Mouse (Mus musculus) megakaryocyte, embryonic 14.5 days (primary cell): ENCODE results near the gene Chmp4b. TPM values are rescaled to one million over a fixed set of nuclear protein-coding genes. Genes with fewer than 3 reads are reported as not detected.

Experiments used
- H3K27me3 ChIP-seq: replicated peaks from 2 replicates; pipeline ENCODE3; 2012; ENCODE audit warnings: inconsistent platforms
- H3K36me3 ChIP-seq: replicated peaks from 2 replicates; pipeline ENCODE3; 2012; ENCODE audit warnings: low read length, inconsistent platforms, mixed read lengths
- H3K4me1 ChIP-seq: 2 replicates; pipeline ENCODE4 v1.6.1; 2012; ENCODE audit warnings: inconsistent platforms
- H3K4me3 ChIP-seq: replicated peaks from 2 replicates; pipeline ENCODE3; 2012; ENCODE audit warnings: moderate library complexity, mild to moderate bottlenecking, inconsistent platforms
- H3K9me3 ChIP-seq: 2 replicates; pipeline ENCODE4 v1.6.1; 2012; ENCODE audit warnings: inconsistent platforms
- FLI1 ChIP-seq: IDR thresholded peaks from 2 replicates; pipeline ENCODE4 v1.6.1; 2012; ENCODE audit warnings: low read length, inconsistent platforms, mixed read lengths
- GATA1 ChIP-seq: IDR thresholded peaks from 3 replicates; pipeline ENCODE4 v1.6.1; 2012; ENCODE audit warnings: mixed read lengths, low read length, inconsistent platforms, borderline replicate concordance
- polyA plus RNA-seq: library from polyadenylated mRNA; stranded (reverse); fragments of >175 nt; gene quantifications from 2 replicates; pipeline ENCODE4 v1.2.3, GENCODE M21; 2012; ENCODE audit warnings: low replicate concordance; ENCODE audit not compliant: insufficient read depth

The Chmp4b gene
- polyA plus RNA-seq: 131 and 221 TPM in 2 replicates

DNA sequence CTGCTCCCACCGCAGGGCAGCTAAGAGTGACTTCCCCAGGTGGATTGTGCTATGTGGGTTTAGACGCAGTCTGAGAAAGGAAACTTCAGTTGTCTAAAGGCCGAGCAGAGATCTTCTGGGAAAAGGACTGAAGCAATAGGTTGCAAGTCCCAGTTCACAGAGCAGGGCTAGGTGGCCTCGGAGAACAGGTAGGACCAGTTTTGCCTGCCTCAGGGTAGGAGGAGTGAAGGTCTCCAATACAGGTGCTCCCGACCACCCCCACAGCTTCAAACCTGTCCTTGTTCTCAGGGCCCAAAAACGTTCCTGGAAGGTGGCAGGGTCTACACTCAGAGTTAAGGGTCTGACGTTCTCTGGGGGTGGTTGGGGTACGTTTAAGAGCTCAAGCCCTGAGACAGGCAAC is at the start of gene Chmp4b:
Gene Chmp4b, plus strand, starts transcription at position 343 of the 400 bp plus-strand sequence.
- Histone ChIP-seq H3K36me3 (peaks cover 6% of the 10 kb centered on the region), H3K4me3 (no peak within 1 kb of the TSS), H3K27me3 (no peaks in the 10 kb centered on the region), H3K9me3 (peaks cover 12% of the 10 kb centered on the region), H3K4me1 (peaks cover 12% of the 10 kb centered on the region)
- no peak for TF ChIP-seq GATA1
- no peak for TF ChIP-seq FLI1

DNA sequence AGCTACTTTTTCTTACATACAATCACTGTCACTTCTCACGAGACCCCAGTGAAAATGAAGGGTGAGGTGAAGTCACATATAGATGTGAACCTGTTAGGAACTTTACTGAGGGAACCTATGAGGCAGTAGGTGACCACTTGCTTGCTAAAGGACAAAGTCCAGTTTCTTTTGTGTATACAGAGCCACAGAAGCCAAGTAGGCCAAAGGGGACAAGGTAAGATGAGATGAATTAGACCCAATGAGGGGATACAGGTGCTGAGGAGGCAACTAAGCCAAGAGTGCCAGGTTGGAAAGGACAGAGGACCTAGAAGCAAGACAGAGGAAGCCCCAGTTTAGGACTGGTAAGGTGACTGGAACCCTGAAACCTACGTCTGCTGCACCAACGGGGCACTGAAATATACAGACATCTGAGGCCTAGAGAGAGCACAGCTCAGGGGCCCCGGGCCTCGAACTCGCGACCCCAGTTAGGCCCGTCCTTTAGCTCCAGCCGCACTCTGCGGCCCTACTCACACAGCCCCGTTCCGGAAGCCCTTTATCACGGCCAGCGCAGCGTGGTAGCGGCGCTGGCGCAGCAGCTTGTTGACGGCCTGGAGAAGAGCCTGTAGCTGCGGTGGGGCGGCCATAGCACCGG is 48.4 kb upstream of the Chmp4b start:
- Histone ChIP-seq H3K9me3 (no peaks in the 10 kb centered on the region), H3K4me3 (peak overlapping the region; percentile 96), H3K4me1 (peaks cover 57% of the 10 kb centered on the region), H3K36me3 (peaks cover 28% of the 10 kb centered on the region), H3K27me3 (no peaks in the 10 kb centered on the region)
- TF ChIP-seq FLI1 (no peak), GATA1 (no peak)

DNA sequence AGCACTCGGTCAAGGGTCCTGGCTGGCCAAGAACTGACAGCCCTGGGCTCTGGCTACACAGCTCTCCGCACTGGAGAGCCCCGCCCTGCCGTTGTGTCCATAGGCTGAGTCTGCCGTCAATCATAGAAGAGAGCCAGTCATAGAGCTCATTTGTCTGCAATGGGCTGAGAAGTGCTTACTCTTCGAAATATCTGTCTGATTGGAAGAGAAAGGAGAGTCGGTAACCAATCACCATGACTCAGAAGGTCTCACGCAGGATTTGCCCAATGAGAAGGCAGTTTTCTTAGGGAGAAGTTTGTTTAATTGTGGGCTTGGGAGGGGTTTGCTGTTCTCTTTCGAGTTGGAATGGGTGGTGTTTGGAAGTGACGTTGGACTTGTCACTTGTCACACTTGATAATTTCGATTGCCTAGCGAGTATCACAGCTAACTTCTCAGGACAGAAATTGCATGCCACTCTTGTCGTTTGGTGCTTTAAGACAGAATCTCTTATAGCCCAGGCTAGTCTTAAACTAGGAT is 47.8 kb upstream of the Chmp4b start, which contains the start of gene Pxmp4:
Gene Pxmp4, minus strand, starts transcription at position 71 of the 516 bp plus-strand sequence.
- H3K36me3 ChIP-seq: peaks cover 23% of the 10 kb centered on the region
- H3K27me3 ChIP-seq: no peaks in the 10 kb centered on the region
- H3K4me3 ChIP-seq: peak within 1 kb of the TSS; percentile 96
- peaks cover 52% of the 10 kb centered on the region for H3K4me1 ChIP-seq
- TF ChIP-seq FLI1: no peak
- TF ChIP-seq GATA1: no peak
- H3K9me3 ChIP-seq: no peaks in the 10 kb centered on the region

DNA sequence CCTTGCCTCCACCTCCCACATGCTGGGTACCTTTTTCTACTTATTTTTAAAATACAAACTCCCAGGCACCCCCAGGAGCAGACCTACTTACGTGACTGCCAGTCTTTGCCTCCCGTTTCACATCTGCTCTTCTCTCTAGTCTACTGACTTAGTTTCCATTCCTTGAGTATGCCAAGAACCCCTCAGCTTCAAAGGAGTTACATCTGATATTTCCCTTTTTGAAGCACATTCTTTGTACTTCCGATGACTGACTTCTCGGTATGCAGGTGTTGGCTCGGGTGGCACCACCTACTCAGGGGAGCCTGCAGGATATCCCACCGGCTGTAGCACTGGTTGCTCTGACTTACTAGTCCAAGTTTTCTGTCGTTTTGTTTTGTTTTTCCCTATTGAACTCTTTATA is 47.3 kb upstream of the Chmp4b start:
- TF ChIP-seq GATA1 (no peak), FLI1 (no peak)

DNA sequence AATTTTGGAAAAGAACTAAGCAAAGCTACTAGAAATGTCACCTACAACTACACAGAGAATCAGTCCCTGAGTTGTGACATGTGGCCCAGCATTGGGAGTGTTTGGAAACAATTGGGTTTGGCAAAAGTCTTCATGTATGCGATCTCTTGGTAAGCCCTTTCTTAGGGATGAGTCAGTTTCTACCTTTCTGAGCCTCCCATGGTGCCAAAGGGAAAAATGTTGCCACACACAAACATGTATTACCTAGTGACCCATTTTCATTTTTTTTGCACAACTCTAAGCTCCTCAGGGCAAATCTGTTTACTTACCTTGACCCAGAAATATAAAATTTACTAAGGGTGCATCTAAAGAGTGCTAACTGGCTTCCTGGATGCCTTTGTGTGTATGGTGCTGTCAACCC is 44.5 kb upstream of the Chmp4b start:
- Histone ChIP-seq H3K4me1 (peaks cover 51% of the 10 kb centered on the region), H3K36me3 (no peaks in the 10 kb centered on the region), H3K27me3 (no peaks in the 10 kb centered on the region), H3K4me3 (no peak overlapping the region), H3K9me3 (no peaks in the 10 kb centered on the region)
- TF ChIP-seq GATA1: no peak
- TF ChIP-seq FLI1: no peak

More for the DNA sequence above, 47.3 kb upstream of the Chmp4b start:
- Histone ChIP-seq H3K4me1 (peaks cover 49% of the 10 kb centered on the region), H3K4me3 (peak overlapping the region; percentile 96), H3K9me3 (no peaks in the 10 kb centered on the region), H3K27me3 (no peaks in the 10 kb centered on the region), H3K36me3 (peaks cover 20% of the 10 kb centered on the region)

DNA sequence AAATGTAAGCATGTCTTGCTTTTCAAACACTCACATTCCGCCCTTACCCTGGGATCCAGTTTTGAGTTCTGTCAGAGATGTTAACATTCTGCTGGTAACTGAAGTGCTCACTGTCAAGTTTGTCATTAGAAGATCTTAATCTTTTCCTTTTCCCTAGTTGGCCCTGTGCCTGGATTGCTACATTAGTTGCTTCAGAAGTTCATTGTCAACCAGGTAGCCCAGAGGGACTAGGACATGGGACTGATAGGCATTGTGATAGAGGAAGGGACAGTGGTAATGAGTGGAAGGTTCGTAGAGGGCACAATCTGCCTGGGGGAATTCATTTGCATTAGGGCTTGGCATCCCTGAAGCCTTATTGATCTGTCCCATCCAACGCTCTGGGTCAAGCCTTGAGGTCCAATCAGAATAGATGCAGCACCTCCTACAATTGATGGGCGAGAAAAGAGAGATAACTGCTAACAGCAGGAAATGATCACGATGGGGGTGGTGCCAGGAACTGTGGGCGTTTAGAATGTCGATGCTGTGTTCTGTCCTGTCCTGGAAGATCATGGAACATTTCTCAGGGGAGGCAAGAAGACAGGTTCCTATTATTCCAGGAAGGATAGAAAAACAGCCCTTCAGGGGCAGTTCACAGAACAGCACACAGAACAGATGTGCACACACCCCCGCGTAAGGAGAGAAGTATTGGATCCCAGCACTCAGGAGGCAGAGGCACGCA is 42.3 kb upstream of the Chmp4b start:
- Histone ChIP-seq H3K4me3 (no peak overlapping the region), H3K4me1 (peaks cover 55% of the 10 kb centered on the region), H3K27me3 (no peaks in the 10 kb centered on the region), H3K9me3 (no peaks in the 10 kb centered on the region), H3K36me3 (no peaks in the 10 kb centered on the region)
- TF ChIP-seq GATA1 (no peak), FLI1 (no peak)

DNA sequence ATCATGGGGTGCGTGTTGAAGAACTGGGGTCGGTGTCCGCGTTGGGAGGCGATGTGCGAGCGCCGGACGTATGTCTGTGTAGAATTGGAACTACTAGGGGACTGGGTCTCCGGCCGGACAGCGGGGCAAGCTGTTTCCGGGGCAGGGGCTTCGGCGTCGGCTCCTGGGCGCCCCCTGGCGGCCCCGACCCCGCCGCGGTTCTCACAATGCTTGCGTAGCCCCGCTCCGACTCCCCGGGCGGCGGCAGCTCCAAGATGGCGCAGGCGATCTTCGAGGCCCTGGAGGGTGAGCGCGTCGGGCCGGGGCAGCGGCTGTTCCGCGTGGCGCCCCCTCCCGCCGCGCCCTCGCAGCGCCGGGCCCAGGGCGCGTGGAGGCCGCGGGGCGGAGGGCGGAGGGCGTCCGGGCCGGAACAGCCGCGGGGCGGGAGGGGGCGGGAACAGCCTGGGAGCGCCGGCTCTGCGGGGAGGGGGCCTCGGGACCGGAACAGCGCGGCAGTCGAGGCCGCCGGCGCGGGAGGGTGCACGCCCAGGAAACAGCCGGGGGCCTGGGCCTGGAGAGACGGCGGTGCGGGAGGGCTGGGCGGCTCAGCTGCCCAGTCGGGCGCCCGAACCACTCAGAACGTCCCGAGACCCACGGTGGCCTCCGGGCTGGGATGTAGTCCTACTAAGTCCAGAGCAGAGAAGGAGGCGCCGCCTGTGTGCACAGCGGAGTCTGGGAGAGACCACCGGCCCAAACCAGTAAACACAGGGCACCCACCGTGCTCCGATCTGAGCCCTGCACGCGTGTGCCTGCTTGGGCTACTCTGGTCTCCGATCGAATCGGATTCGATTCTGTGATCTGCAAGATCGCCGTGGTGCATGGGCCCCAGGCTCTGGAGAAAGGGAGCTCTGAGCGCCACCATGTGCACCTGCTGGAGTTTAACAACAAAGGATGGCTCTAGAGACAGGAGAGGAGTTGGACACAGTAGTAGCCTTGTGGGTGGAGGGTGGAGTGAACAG is 38.1 kb upstream of the Chmp4b start, which contains the start of the genes Zfp341 and 4930519P11Rik:
Gene Zfp341, plus strand, starts transcription at position 180 of the 998 bp plus-strand sequence.
Gene 4930519P11Rik, minus strand, starts transcription at position 320 of the 998 bp plus-strand sequence.
- H3K27me3 ChIP-seq: no peaks in the 10 kb centered on the region
- TF ChIP-seq FLI1 (no peak), GATA1 (no peak)
- peak within 1 kb of the TSS; percentile 99 for H3K4me3 ChIP-seq
- peaks cover 6% of the 10 kb centered on the region for H3K36me3 ChIP-seq
- no peaks in the 10 kb centered on the region for H3K9me3 ChIP-seq
- H3K4me1 ChIP-seq: peaks cover 77% of the 10 kb centered on the region

DNA sequence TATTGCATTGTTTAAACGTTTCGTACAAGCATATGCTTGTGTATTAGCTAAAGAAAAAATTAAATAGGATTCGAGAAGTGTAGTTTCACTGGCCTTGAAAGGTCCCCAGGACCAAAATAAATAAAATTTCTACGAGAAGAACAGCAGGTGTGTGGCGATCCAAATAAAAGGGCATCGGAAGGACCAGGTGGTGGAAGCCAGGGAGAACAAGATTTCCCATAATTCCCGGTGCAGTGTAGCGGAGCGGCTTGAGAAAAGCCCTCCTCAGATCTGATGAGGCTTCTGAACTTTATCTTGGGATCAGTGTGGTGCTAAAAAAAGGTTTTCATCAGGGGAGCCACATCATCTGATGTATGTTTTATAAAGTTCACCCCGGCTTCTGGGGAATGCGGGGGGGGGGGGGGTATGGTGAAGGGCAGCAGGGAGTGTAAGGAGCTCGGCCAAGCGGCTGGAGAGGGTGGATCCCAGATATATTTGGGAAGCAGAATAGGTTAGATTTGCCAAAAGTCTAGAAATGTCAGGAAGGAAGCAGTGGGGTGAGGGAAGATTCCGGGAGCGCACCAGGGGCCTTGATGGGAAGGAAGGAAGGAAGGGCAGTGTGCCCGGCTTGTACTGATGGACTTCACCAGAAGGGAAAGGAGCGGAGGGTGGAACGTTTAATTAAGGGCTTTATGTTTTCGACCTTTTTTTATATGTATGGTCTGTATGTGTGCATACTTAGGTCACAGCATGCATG is 36.5 kb upstream of the Chmp4b start:
- H3K4me3 ChIP-seq: peak overlapping the region; percentile 88
- H3K4me1 ChIP-seq: peaks cover 74% of the 10 kb centered on the region
- peaks cover 17% of the 10 kb centered on the region for H3K36me3 ChIP-seq
- no peaks in the 10 kb centered on the region for H3K9me3 ChIP-seq
- H3K27me3 ChIP-seq: no peaks in the 10 kb centered on the region
- TF ChIP-seq FLI1 (no peak), GATA1 (no peak)
